Mouse (Mus musculus): Measurements from ENCODE around the gene Syt2.

- TF ChIP-seq CTCF (IDR thresholded peaks at IDR 0.05; ENCODE audit: low read depth), result no peak
- no peak for TF ChIP-seq EP300 (IDR thresholded peaks at IDR 0.05; ENCODE audit: low read depth)
Measured at GRCm38 (mm10) chr1:134721486-134721885, 75.0 kb downstream of the Syt2 start.

Measured in liver, embryonic 14.5 days (tissue).